Mouse (Mus musculus) right cerebral cortex, postnatal 10 days (tissue): ENCODE results near the gene Plch1.
A peak's percentile ranks its signal among the peaks of the same experiment; 100 is the strongest.

Experiments
- DNase-seq, 2 experiments: peaks; one replicate each; pipeline ENCODE4 v3.0.0; 2021; ENCODE audit warnings: low spot score in 2 of 2

Gene Plch1

DNA sequence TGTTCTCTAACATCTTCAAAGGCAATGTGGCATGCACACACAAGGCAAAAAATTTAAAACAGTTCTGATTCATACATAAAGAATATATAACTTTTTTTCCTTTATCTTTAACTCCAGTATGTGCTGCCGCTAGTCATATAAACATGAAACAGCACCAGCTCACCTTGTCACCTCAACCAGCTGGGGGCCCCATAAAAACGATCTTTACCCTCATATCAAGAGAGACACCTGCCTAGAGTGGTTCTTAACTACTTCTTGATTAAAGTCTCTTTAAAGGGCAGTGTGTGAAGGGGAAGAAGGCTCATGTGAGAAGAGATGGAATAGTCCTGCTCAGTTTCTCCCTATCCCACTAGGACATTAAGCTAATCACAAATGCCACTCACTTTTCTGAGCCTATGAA is 205.6 kb downstream of the Plch1 start:
- no peak for DNase-seq

DNA sequence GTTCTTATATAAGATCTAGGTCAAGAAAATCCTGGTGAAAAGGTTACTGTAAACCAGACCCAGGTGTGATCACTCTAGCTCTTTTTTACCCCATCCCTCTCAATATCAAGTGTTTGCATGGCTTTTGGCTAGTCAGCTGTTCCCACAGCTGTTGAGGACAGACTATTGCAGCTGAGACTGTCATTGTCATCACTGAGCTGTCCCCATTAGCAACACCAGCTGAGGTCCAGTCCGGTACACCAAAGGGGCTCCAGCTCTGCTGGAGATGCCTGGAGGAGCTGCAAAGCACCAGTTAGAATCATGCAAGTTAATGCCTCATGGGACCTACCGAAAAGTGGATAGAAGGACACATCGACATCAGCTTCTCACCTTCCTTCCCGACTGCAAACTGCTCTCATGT is 206.5 kb downstream of the Plch1 start:
- DNase-seq = no peak

DNA sequence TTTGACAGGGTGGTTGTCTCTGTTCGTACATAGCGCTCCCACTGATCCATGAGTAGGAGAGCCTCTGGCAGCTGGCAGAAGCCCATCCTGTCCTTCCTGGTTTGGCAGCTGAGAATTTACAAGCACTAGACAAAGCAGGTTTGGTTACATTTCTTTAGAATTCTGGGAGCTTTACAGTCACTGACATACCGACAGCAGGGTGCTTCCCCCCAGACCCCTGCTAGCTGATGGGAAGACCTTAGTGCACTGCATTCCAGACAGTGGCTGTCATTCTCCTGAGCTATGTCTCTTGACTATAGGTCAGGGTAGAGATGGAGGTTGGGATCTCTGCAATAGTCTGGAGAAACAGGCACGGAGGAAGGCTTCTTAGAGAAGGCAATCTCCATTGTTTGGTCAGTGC is 230.5 kb downstream of the Plch1 start:
- DNase-seq = no peak

GRCm38 (mm10) chr3:63665307-63665706 is 234.0 kb downstream of the Plch1 start:
- no peak for DNase-seq

DNA sequence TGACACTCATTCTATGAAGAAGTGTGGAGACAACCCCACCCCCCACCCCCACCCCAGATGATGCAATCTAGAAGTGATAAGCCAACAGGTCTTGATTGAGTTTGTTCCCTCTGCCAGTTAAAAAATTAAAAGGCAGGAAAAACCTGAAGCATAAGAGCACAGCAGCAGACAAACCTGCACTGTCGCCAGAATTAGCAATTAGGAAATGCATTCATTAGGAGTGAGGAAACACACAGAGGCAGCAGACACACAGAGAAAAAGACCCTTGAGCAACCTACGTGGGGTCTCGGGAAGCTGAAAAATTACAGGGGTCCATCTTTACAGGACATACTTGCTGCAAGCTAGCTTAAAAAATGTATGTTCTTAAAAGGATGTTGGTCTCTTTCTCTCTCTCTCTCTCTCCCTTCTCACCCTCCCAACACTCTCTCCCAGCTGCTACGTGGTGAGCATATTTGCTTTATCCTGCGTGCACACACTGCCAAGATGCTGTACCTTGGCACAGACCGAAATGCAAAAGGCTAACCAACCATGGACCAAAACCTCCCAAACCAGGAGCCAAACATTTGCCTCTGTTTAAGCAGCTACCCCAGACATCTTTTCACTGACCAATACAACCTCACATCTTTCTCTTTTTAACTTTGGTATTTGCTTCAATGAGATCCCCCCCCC is 234.6 kb downstream of the Plch1 start:
- peak; percentile 46 to 62 for DNase-seq
